In the genomic region with DNA sequence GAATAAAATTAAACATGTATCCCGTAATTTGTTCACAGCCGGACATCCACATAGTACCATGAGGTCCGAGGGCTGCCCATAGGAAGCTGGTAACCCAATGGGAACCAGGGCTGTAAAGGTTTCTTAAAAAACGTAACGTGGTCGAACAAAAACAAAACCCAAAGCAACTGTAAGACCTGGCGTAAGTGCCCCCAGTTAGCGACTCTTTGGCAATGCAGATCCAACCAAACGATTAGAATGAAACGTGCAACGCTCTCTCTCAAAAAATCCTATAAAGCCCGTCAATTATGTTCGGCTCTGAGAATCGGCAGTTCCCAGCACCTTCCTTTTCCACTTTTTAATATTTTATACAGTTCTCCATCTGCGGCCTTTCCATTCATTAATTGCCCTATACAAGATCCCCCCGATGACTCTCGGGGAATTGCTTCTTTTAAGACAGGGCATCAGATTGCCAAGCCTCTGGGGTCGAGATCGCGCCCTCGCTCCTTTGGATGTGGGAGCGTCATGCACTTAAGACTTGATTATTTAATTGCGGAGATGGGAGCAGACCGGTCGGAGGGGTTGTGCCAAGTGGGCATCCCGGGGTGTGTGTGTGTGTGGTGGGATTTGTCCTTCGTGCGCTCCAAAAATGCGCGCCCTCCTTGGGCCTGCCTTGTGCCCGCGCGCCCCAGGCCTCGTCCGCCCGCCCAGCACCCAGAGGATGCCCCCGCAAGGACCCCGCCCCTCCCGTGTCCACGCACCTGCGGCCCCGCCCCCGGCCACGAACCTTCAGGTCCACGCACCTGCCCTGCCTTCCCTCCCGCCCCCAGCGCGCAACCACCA, we compare ENCODE assay signal across 8 mouse cellular contexts. TPM values are rescaled to one million over a fixed set of nuclear protein-coding genes. Genes with fewer than 3 reads are reported as not detected.
DNase-seq lines count a peak whose midpoint lies in the region; ATAC-seq and TF ChIP-seq lines count a peak whose summit lies in the region.

No protein-coding gene starts in this region.

- H3K9me3 ChIP-seq in erythroblast, embryonic 14.5 days (ENCODE audit: control insufficient read depth, low read length) = no peaks in the 10 kb centered on the region
- H3K9me3 ChIP-seq in limb, embryonic 14.5 days (ENCODE audit: control insufficient read depth, low read length) = no peaks in the 10 kb centered on the region

- TF ChIP-seq CTCF in testis, adult 2 months (IDR thresholded peaks at IDR 0.05; ENCODE audit: control insufficient read depth, insufficient read depth, insufficient replicate concordance, low read depth, low read length) = no peak

- H3K4me3 ChIP-seq in erythroblast, embryonic 14.5 days (replicated peaks) = peak overlapping the region; percentile 93
- H3K4me3 ChIP-seq in testis, adult 2 months (ENCODE audit: control insufficient read depth, low read depth, low read length) = peak overlapping the region; percentile 83
- peak overlapping the region; percentile 88 for H3K4me3 ChIP-seq in limb, embryonic 14.5 days (replicated peaks; ENCODE audit: low read length)

- ATAC-seq in erythroblast, adult 5-6 weeks (replicated peaks; ENCODE audit: low FRiP score, poor library complexity, severe bottlenecking) = no peak
- ATAC-seq in limb, embryonic 14.5 days (ENCODE audit: low FRiP score, low read depth) = peak; percentile 24

- H3K4me2 ChIP-seq in limb, embryonic 14.5 days (replicated peaks; ENCODE audit: low read depth, low read length, severe bottlenecking) = peak overlapping the region; percentile 79

- peak overlapping the region; percentile 98 for H3K9ac ChIP-seq in limb, embryonic 14.5 days (ENCODE audit: low read depth, low read length, severe bottlenecking)

- WGBS in limb, embryonic 14.5 days = 2% methylated on average over 39 of the region's 48 CpGs

- H3K27me3 ChIP-seq in erythroblast, embryonic 14.5 days (ENCODE audit: control insufficient read depth) = peaks cover 21% of the 10 kb centered on the region
- no peaks in the 10 kb centered on the region for H3K27me3 ChIP-seq in testis, adult 2 months (ENCODE audit: control insufficient read depth, insufficient read depth, low read length)
- no peaks in the 10 kb centered on the region for H3K27me3 ChIP-seq in limb, embryonic 14.5 days (ENCODE audit: control insufficient read depth, insufficient read depth, low read length)

- no peak for TF ChIP-seq POLR2A in testis, adult 2 months (IDR thresholded peaks at IDR 0.05; ENCODE audit: control insufficient read depth, low read depth, low read length)
- TF ChIP-seq POLR2A in limb, embryonic 14.5 days (IDR thresholded peaks at IDR 0.05; ENCODE audit: borderline replicate concordance, extremely low read depth, insufficient read depth, insufficient read length) = no peak

- peaks cover 54% of the 10 kb centered on the region for H3K4me1 ChIP-seq in erythroblast, embryonic 14.5 days (ENCODE audit: control insufficient read depth)
- H3K4me1 ChIP-seq in testis, adult 2 months (ENCODE audit: control insufficient read depth, insufficient read depth, low read length) = peaks cover 19% of the 10 kb centered on the region
- H3K4me1 ChIP-seq in limb, embryonic 14.5 days (ENCODE audit: control insufficient read depth, insufficient read depth, low read length) = peaks cover 7% of the 10 kb centered on the region

- DNase-seq in testis, postnatal 10 days (ENCODE audit: low spot score) = no peak
- DNase-seq in limb, embryonic 14.5 days (ENCODE audit: low spot score) = no peak
- DNase-seq in urinary bladder, adult 2 months (ENCODE audit: low spot score) = no peak
- DNase-seq in left cerebral cortex, adult 18-20 months (ENCODE audit: low spot score in 2 of 2) = no peak
- DNase-seq in spleen, postnatal 10 days (ENCODE audit: low spot score in 2 of 2) = no peak

- no peaks in the 10 kb centered on the region; the same call in 1 of the 2 replicates for H3K36me3 ChIP-seq in erythroblast, embryonic 14.5 days (ENCODE audit: control insufficient read depth)
- no peaks in the 10 kb centered on the region for H3K36me3 ChIP-seq in testis, adult 2 months (ENCODE audit: control insufficient read depth, insufficient read depth, low read length)
- H3K36me3 ChIP-seq in limb, embryonic 14.5 days (ENCODE audit: control insufficient read depth, insufficient read depth, low read length) = no peaks in the 10 kb centered on the region

- H3K27ac ChIP-seq in testis, adult 2 months (ENCODE audit: control insufficient read depth, insufficient read depth, low read depth, low read length) = no peak overlapping the region
- H3K27ac ChIP-seq in limb, embryonic 14.5 days (replicated peaks; ENCODE audit: low read depth, low read length) = no peak overlapping the region

RNA-seq across cellular contexts. Expression of gene Anp32a, which starts 0.6 kb away (rescaled TPM):
- polyA plus RNA-seq in erythroblast, embryonic 14.5 days (2012) = 15.2 and 17.8 TPM in 2 replicates
- 71.1 and 137 TPM in 2 replicates for total RNA-seq in erythroblast, adult 5-6 weeks (2015; ENCODE audit: low replicate concordance)
- total RNA-seq in erythroblast, adult 5-6 weeks (2017; ENCODE audit: low replicate concordance) = 126 and 136 TPM in 2 replicates
- 5.6 and 7.2 TPM in 2 replicates for polyA plus RNA-seq in testis, adult 2 months (2012; rRNA removed)
- polyA plus RNA-seq in limb, embryonic 14.5 days (2012; rRNA removed) = 143 and 468 TPM in 2 replicates
- 104 and 124 TPM in 2 replicates for polyA plus RNA-seq in limb, embryonic 14.5 days (2014; fragmentation: Nextera tagmentation; extraction: Ambion mirVana)
- 171 and 244 TPM in 2 replicates for polyA plus RNA-seq in urinary bladder, adult 2 months (2012; rRNA removed)
- total RNA-seq in left cerebral cortex, adult 18-20 months (2021) = 100 to 1,000 TPM; 255 to 287 TPM

RNA-seq across cellular contexts. Expression of gene Spesp1, which starts 58.5 kb away (rescaled TPM):
- polyA plus RNA-seq in erythroblast, embryonic 14.5 days (2012) = not detected in 2 replicates
- total RNA-seq in erythroblast, adult 5-6 weeks (2015; ENCODE audit: low replicate concordance) = not detected in 2 replicates
- total RNA-seq in erythroblast, adult 5-6 weeks (2017; ENCODE audit: low replicate concordance) = not detected in 2 replicates
- 119 and 135 TPM in 2 replicates for polyA plus RNA-seq in testis, adult 2 months (2012; rRNA removed)
- polyA plus RNA-seq in limb, embryonic 14.5 days (2012; rRNA removed) = not detected in 2 replicates
- not detected in 2 replicates for polyA plus RNA-seq in limb, embryonic 14.5 days (2014; fragmentation: Nextera tagmentation; extraction: Ambion mirVana)
- polyA plus RNA-seq in urinary bladder, adult 2 months (2012; rRNA removed) = not detected in 2 replicates
- total RNA-seq in left cerebral cortex, adult 18-20 months (2021) = not detected

Comparison
In these comparisons a context has a peak if more than half of its experiments do, and no peak if none do; other contexts are left out.
1. RNA of gene Spesp1, which starts 58.5 kb away (polyA plus RNA-seq): 119 to 135 TPM in testis, adult 2 months; not detected in erythroblast, embryonic 14.5 days, not detected in limb, embryonic 14.5 days and not detected in urinary bladder, adult 2 months; every median in the first group is over 100 times any median in the second.
2. Peak in every context shown above with its lines, with median percentiles within 50 percentile points of each other: H3K4me3 ChIP-seq.